ENCODE assay signal across 1 mouse cellular context in the genomic region with DNA sequence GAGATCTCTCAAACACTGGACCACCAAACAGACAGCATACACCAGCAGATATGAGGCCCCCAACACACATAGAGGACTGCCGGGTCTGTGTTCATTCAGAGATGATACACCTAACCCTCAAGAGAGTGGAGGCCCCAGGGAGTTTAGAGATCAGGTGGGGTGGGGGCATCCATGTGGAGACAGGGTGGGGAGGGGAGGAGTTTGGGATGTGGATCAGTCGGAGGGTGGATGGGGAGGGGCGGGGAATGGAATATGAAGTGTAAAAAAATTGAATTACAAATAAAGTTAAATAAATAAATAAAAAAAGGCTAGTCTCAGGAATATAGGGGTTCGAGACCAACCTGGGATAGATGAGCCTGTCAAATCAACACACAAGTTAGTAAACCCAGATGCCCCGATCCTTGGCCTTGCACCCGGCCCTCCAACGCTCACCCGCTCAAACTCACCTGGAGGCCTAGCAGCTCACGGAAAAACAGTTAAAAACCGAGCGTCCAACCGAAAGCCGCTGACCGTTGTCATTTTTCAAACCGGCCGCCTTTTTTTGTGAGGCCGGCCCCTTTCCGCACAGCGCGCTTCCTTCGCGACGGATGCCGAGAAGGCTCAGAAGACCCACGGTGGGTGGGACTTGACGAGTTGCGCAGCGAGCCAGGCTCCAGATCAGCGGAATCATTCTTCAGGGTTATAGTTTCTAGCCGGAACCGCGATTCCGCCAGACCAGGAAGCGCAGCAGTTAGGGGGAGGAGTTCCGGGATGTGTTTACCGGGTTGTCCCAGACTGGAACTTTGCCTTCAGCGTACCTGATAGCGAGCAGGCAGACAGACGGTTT.
TF ChIP-seq lines count a peak whose summit lies in the region.

A gene (minus strand): TSS at position 589 of the 826 bp plus-strand sequence.

TF ChIP-seq in CH12.LX, 34 proteins besides CTCF, POLR2A, EP300 and RAD21 (continued from another document):
- TF ChIP-seq CHD1 (IDR thresholded peaks at IDR 0.05; ENCODE audit: low read depth, low read length) (no peak), GABPA (IDR thresholded peaks at IDR 0.05; ENCODE audit: insufficient replicate concordance, low read depth, low read length) (peak; percentile 68; the same call in 1 of the 2 replicates), SIN3A (IDR thresholded peaks at IDR 0.05; ENCODE audit: low read length) (peak; percentile 99), ZNF384 (IDR thresholded peaks at IDR 0.05; ENCODE audit: low read depth, low read length) (peak; percentile 72), TBP (conservative IDR thresholded peaks at IDR 0.05; ENCODE audit: low read depth, low read length) (peak; percentile 85; the same call in 1 of the 2 replicates), MAFK (IDR thresholded peaks at IDR 0.05; ENCODE audit: insufficient replicate concordance, low read length) (peak; percentile 66), USF1 (IDR thresholded peaks at IDR 0.05; ENCODE audit: low read depth, low read length) (no peak; the same call in 1 of the 2 replicates), HCFC1 (IDR thresholded peaks at IDR 0.05; ENCODE audit: low read depth, low read length) (peak; percentile 97), KAT2A (IDR thresholded peaks at IDR 0.05; ENCODE audit: insufficient replicate concordance, low read length) (peak; percentile 95), MAZ (IDR thresholded peaks at IDR 0.05; ENCODE audit: low read depth, low read length) (peak; percentile 100), MAX (IDR thresholded peaks at IDR 0.05; ENCODE audit: low read length) (peak; percentile 89), JUND (conservative IDR thresholded peaks at IDR 0.05; ENCODE audit: low read depth, low read length) (peak; percentile 68), POLR2AphosphoS2 (IDR thresholded peaks at IDR 0.05; ENCODE audit: low read depth, low read length) (peak; percentile 62; the same call in 1 of the 2 replicates), E2F4 (IDR thresholded peaks at IDR 0.05; ENCODE audit: insufficient replicate concordance, low read depth, low read length) (peak; percentile 96), RCOR1 (conservative IDR thresholded peaks at IDR 0.05; ENCODE audit: low read depth, low read length) (peak; percentile 92; the same call in 1 of the 2 replicates), SMC3 (IDR thresholded peaks at IDR 0.05; ENCODE audit: low read depth, low read length) (no peak), NELFE (IDR thresholded peaks at IDR 0.05; ENCODE audit: low read depth, low read length) (peak; percentile 86), ZMIZ1 (IDR thresholded peaks at IDR 0.05; ENCODE audit: low read depth, low read length) (peak; percentile 68; the same call in 1 of the 2 replicates), JUN (IDR thresholded peaks at IDR 0.05; ENCODE audit: insufficient read depth, low read depth, low read length) (peak; percentile 53; the same call in 1 of the 2 replicates), ELF1 (IDR thresholded peaks at IDR 0.05; ENCODE audit: low read depth, low read length) (peak; percentile 100), MEF2A (IDR thresholded peaks at IDR 0.05; ENCODE audit: borderline replicate concordance, low read depth, low read length) (peak; percentile 95), IRF4 (IDR thresholded peaks at IDR 0.05; ENCODE audit: low read depth, low read length) (no peak; the same call in none of the 2 replicates)
TF ChIP-seq in CH12.LX: peak in this region for 25.
